Mouse (Mus musculus) heart, embryonic 13.5 days (tissue): Measurements from ENCODE around the gene Ppp6c. TPM values are rescaled to one million over a fixed set of nuclear protein-coding genes. Genes with fewer than 3 reads are reported as not detected.

Experiments
- polyA plus RNA-seq: library from polyadenylated mRNA; unstranded; fragments of >200 nt; fragmentation: Nextera tagmentation; extraction: Ambion mirVana; gene quantifications from 2 replicates; pipeline ENCODE4 v1.2.1, GENCODE M21; 2015

The Ppp6c gene
- polyA plus RNA-seq, 1 experiment from 2014 or later: 44.4 TPM

Other genes with a start within 250 kb of the Ppp6c start
- 1.1 and 1.3 TPM in 2 replicates for gene Wdr38, start 229.0 kb downstream of the Ppp6c start, polyA plus RNA-seq
- 75.4 and 87.3 TPM in 2 replicates for gene Arpc5l, start 221.1 kb downstream of the Ppp6c start, polyA plus RNA-seq
- gene Rpl35, start 220.8 kb downstream of the Ppp6c start, polyA plus RNA-seq: 628 and 659 TPM in 2 replicates
- gene Golga1, start 160.9 kb downstream of the Ppp6c start, polyA plus RNA-seq: 17.0 and 19.5 TPM in 2 replicates
- gene Scai, start 35.7 kb downstream of the Ppp6c start, polyA plus RNA-seq: 5.7 and 6.6 TPM in 2 replicates